ENCODE assay signal across 8 mouse cellular contexts in the genomic region with DNA sequence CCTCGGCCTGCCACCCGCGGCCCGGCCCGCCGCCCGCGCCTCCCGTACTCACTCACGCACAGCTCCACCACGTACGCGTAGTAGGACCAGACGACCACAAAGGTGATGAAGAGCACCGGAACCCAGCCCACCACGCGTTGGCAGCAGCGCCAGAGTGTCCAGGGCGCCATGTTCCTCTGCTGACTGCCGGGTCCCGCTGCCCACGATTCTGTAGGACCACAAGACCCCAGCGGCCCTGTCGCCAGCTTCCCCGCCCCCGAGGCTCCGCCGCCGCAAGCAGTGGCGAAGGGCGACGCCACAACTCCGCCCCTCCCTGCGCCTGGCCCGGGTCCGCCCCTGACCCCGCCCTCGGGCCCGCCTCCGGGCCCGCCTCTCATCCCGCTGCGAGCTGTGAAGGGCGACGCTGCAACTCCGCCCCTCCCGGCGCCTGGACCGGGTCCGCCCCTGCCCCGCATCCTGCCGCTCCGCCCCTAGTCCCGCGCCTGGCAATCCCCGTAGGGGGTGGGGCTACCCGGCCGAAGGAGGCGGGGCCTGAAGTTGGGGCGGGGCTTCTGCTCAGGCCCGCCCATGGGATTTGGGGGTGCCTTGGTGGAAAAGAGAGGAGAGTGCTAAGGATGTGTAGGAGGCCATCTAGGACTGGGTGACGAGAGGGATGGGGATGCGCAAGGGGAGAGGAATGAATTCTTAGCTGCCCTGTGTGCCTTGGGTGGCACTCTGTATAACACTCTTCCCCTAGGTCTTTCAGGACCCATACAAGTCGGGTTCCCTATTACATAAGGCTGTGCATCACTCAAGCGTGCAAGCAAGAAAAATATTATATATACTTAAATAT. TPM values are rescaled to one million over a fixed set of nuclear protein-coding genes. Genes with fewer than 3 reads are reported as not detected.
DNase-seq lines count a peak whose midpoint lies in the region; ATAC-seq and TF ChIP-seq lines count a peak whose summit lies in the region.

A gene (minus strand): TSS at position 266 of the 832 bp plus-strand sequence.

- H3K4me3 ChIP-seq in C2C12 (ENCODE audit: insufficient read depth, poor library complexity, severe bottlenecking): peak within 1 kb of the TSS; percentile 78
- peak within 1 kb of the TSS; percentile 93 for H3K4me3 ChIP-seq in erythroblast, embryonic 14.5 days (replicated peaks)
- peak within 1 kb of the TSS; percentile 96 for H3K4me3 ChIP-seq in heart, embryonic 12.5 days
- peak within 1 kb of the TSS; percentile 76 for H3K4me3 ChIP-seq in kidney, postnatal 0 days (replicated peaks; ENCODE audit: low read depth, low read length)
- H3K4me3 ChIP-seq in liver, embryonic 12.5 days: peak within 1 kb of the TSS; percentile 88
- peak within 1 kb of the TSS; percentile 78 for H3K4me3 ChIP-seq in stomach, embryonic 15.5 days (replicated peaks)

- peaks cover 19% of the 10 kb centered on the region for H3K79me3 ChIP-seq in C2C12 (ENCODE audit: low read depth)

- H3K9ac ChIP-seq in heart, embryonic 12.5 days: peak within 1 kb of the TSS; percentile 98
- peak within 1 kb of the TSS; percentile 91 for H3K9ac ChIP-seq in kidney, postnatal 0 days (ENCODE audit: low read depth, low read length)
- H3K9ac ChIP-seq in liver, embryonic 12.5 days: peak within 1 kb of the TSS; percentile 86
- peak within 1 kb of the TSS; percentile 80 for H3K9ac ChIP-seq in stomach, embryonic 15.5 days

- DNase-seq in brain, embryonic 14.5 days (ENCODE audit: low read depth): peak; percentile 98
- peak; percentile 96 for DNase-seq in kidney, postnatal 0 days (ENCODE audit: low spot score)
- peak; percentile 94 to 96 for DNase-seq in natural killer cell, adult 2 months (ENCODE audit: low spot score in 2 of 2)

- peaks cover 4% of the 10 kb centered on the region for H3K9me3 ChIP-seq in erythroblast, embryonic 14.5 days (ENCODE audit: control insufficient read depth, low read length)
- H3K9me3 ChIP-seq in heart, embryonic 12.5 days (replicated peaks): no peaks in the 10 kb centered on the region
- H3K9me3 ChIP-seq in kidney, postnatal 0 days (replicated peaks; ENCODE audit: low read length): no peaks in the 10 kb centered on the region
- no peaks in the 10 kb centered on the region for H3K9me3 ChIP-seq in liver, embryonic 12.5 days (replicated peaks)
- H3K9me3 ChIP-seq in stomach, embryonic 15.5 days: no peaks in the 10 kb centered on the region

- WGBS in heart, embryonic 12.5 days: 3% methylated on average over 65 of the region's 65 CpGs
- 3% methylated on average over 62 of the region's 65 CpGs for WGBS in kidney, postnatal 0 days
- whole genome bisulfite sequencing in liver, embryonic 12.5 days (ENCODE audit: insufficient replicate concordance): 5% methylated on average over 59 of the region's 65 CpGs
- WGBS in stomach, embryonic 15.5 days: 3% methylated on average over 64 of the region's 65 CpGs

- ATAC-seq in heart, embryonic 12.5 days (ENCODE audit: insufficient number of reproducible peaks, low FRiP score): peak; percentile 99
- ATAC-seq in kidney, postnatal 0 days (replicated peaks; ENCODE audit: low FRiP score, low read depth): peak; percentile 97
- ATAC-seq in liver, embryonic 12.5 days: peak; percentile 99
- ATAC-seq in stomach, embryonic 15.5 days (ENCODE audit: insufficient read depth, low FRiP score, low read depth): peak; percentile 97

- H3K4me2 ChIP-seq in heart, embryonic 12.5 days: peak within 1 kb of the TSS; percentile 77
- H3K4me2 ChIP-seq in kidney, postnatal 0 days (ENCODE audit: low read length): peak within 1 kb of the TSS; percentile 82
- peak within 1 kb of the TSS; percentile 99 for H3K4me2 ChIP-seq in liver, embryonic 12.5 days
- peak within 1 kb of the TSS; percentile 53 for H3K4me2 ChIP-seq in stomach, embryonic 15.5 days

- H3K4me1 ChIP-seq in erythroblast, embryonic 14.5 days (ENCODE audit: control insufficient read depth): peaks cover 20% of the 10 kb centered on the region
- peaks cover 7% of the 10 kb centered on the region for H3K4me1 ChIP-seq in heart, embryonic 12.5 days (replicated peaks)
- H3K4me1 ChIP-seq in kidney, postnatal 0 days (replicated peaks; ENCODE audit: insufficient read depth, low read length): no peaks in the 10 kb centered on the region; the same call in 1 of the 2 replicates
- H3K4me1 ChIP-seq in liver, embryonic 12.5 days: peaks cover 29% of the 10 kb centered on the region
- peaks cover 5% of the 10 kb centered on the region for H3K4me1 ChIP-seq in stomach, embryonic 15.5 days

- H3K79me2 ChIP-seq in C2C12 (ENCODE audit: control insufficient read depth, insufficient read depth): peaks cover 45% of the 10 kb centered on the region

- H3K36me3 ChIP-seq in C2C12 (ENCODE audit: control insufficient read depth, insufficient read depth): no peaks in the 10 kb centered on the region
- no peaks in the 10 kb centered on the region for H3K36me3 ChIP-seq in erythroblast, embryonic 14.5 days (ENCODE audit: control insufficient read depth)
- H3K36me3 ChIP-seq in heart, embryonic 12.5 days: no peaks in the 10 kb centered on the region
- no peaks in the 10 kb centered on the region for H3K36me3 ChIP-seq in kidney, postnatal 0 days (ENCODE audit: insufficient read depth, low read length)
- no peaks in the 10 kb centered on the region for H3K36me3 ChIP-seq in liver, embryonic 12.5 days
- H3K36me3 ChIP-seq in stomach, embryonic 15.5 days: no peaks in the 10 kb centered on the region

- peak; percentile 84 for TF ChIP-seq POLR2A in brain, embryonic 14.5 days (IDR thresholded peaks at IDR 0.05; ENCODE audit: borderline replicate concordance, extremely low read depth, insufficient read depth, insufficient read length, poor library complexity, severe bottlenecking)

- H3K27me3 ChIP-seq in C2C12 (ENCODE audit: control insufficient read depth, insufficient read depth, insufficient read length): no peaks in the 10 kb centered on the region
- no peaks in the 10 kb centered on the region for H3K27me3 ChIP-seq in erythroblast, embryonic 14.5 days (ENCODE audit: control insufficient read depth)
- H3K27me3 ChIP-seq in heart, embryonic 12.5 days (replicated peaks): no peaks in the 10 kb centered on the region
- H3K27me3 ChIP-seq in kidney, postnatal 0 days (ENCODE audit: insufficient read depth, low read length): no peaks in the 10 kb centered on the region
- H3K27me3 ChIP-seq in liver, embryonic 12.5 days (replicated peaks): no peaks in the 10 kb centered on the region
- H3K27me3 ChIP-seq in stomach, embryonic 15.5 days (replicated peaks): no peaks in the 10 kb centered on the region

- H3K27ac ChIP-seq in heart, embryonic 12.5 days (ENCODE audit: poor library complexity, severe bottlenecking): peak within 1 kb of the TSS; percentile 73
- H3K27ac ChIP-seq in kidney, postnatal 0 days: peak within 1 kb of the TSS; percentile 90
- H3K27ac ChIP-seq in liver, embryonic 12.5 days: peak within 1 kb of the TSS; percentile 74
- peak within 1 kb of the TSS; percentile 85 for H3K27ac ChIP-seq in stomach, embryonic 15.5 days

- H3ac ChIP-seq in C2C12 (ENCODE audit: control insufficient read depth, insufficient read length, low read depth): peak within 1 kb of the TSS; percentile 98

- no peak for TF ChIP-seq CTCF in C2C12 (IDR thresholded peaks at IDR 0.05; ENCODE audit: control insufficient read depth, insufficient read depth, insufficient read length)
- TF ChIP-seq CTCF in brain, embryonic 14.5 days (IDR thresholded peaks at IDR 0.05; ENCODE audit: borderline replicate concordance, extremely low read depth, insufficient read depth, insufficient read length): no peak
- TF ChIP-seq CTCF in kidney, postnatal 0 days (IDR thresholded peaks at IDR 0.05; ENCODE audit: low read depth): no peak; the same call in 1 of the 2 replicates

TF ChIP-seq in C2C12, 6 proteins besides CTCF, POLR2A, EP300 and RAD21:
- no peak for TF ChIP-seq FOSL1 (IDR thresholded peaks at IDR 0.05; ENCODE audit: insufficient read depth, low read length, poor library complexity, severe bottlenecking)
- TF ChIP-seq MYOG (IDR thresholded peaks at IDR 0.05; ENCODE audit: control insufficient read depth, extremely low read depth, insufficient read length): no peak
- TF ChIP-seq USF1 (IDR thresholded peaks at IDR 0.05; ENCODE audit: low read depth): no peak
- TF ChIP-seq CEBPB (IDR thresholded peaks at IDR 0.05; ENCODE audit: low read depth): no peak
- TF ChIP-seq MAX (IDR thresholded peaks at IDR 0.05): no peak
- no peak for TF ChIP-seq MYOD1 (IDR thresholded peaks at IDR 0.05; ENCODE audit: control insufficient read depth, insufficient read length, low read depth)
TF ChIP-seq in C2C12: peak in this region for 0.

RNA-seq across cellular contexts. Expression of the gene that starts here (rescaled TPM):
- polyA plus RNA-seq in C2C12 (2012; fragmentation: generic; extraction: Trizol): 8.0 TPM
- 24.8 and 26.4 TPM in 2 replicates for polyA plus RNA-seq in brain, embryonic 14.5 days (2012; rRNA removed)
- polyA plus RNA-seq in erythroblast, embryonic 14.5 days (2012): 0.01 TPM in 1 of 2 replicates, not detected in the other
- polyA plus RNA-seq in heart, embryonic 12.5 days (2016; fragmentation: Nextera tagmentation; extraction: Ambion mirVana): 47.3 and 48.6 TPM in 2 replicates
- 46.1 and 53.2 TPM in 2 replicates for polyA plus RNA-seq in kidney, postnatal 0 days (2015; fragmentation: Nextera tagmentation; extraction: Ambion mirVana)
- 17.5 and 18.4 TPM in 2 replicates for polyA plus RNA-seq in liver, embryonic 12.5 days (2016; fragmentation: Nextera tagmentation; extraction: Ambion mirVana)
- polyA plus RNA-seq in stomach, embryonic 15.5 days (2015; fragmentation: Nextera tagmentation; extraction: Ambion mirVana): 58.9 and 71.9 TPM in 2 replicates

Comparison
In these comparisons a context has a peak if more than half of its experiments do, and no peak if none do; other contexts are left out.
1. Peak in every context shown above with its lines: DNase-seq, ATAC-seq, H3K4me3 ChIP-seq and H3K27ac ChIP-seq.